Mouse (Mus musculus): ENCODE results near the gene Zfp423. TPM values are rescaled to one million over a fixed set of nuclear protein-coding genes. Genes with fewer than 3 reads are reported as not detected.

Gene Zfp423
- polyA plus RNA-seq, 1 experiment from 2014 or later, result 24.8 TPM

- H3K27ac ChIP-seq (replicated peaks), result no peak overlapping the region
- no peak overlapping the region for H3K4me3 ChIP-seq
- WGBS, result 86% methylated on average over 14 of the region's 14 CpGs
- DNase-seq (ENCODE audit: low spot score), result no peak
- H3K27me3 ChIP-seq (ENCODE audit: low read depth, poor library complexity, severe bottlenecking), result no peaks in the 10 kb centered on the region
- peaks cover 26% of the 10 kb centered on the region for H3K4me1 ChIP-seq
- peaks cover 83% of the 10 kb centered on the region for H3K36me3 ChIP-seq
- H3K9me3 ChIP-seq (replicated peaks), result no peaks in the 10 kb centered on the region
Observed at GRCm38 (mm10) chr8:87772894-87773502, 186.4 kb downstream of the Zfp423 start.

- no peak overlapping the region for H3K27ac ChIP-seq (replicated peaks)
Observed at GRCm38 (mm10) chr8:87767882-87768281, 191.5 kb downstream of the Zfp423 start.

GRCm38 (mm10) chr8:87765276-87765675, 194.1 kb downstream of the Zfp423 start:
- peaks cover 27% of the 10 kb centered on the region for H3K36me3 ChIP-seq
- H3K27me3 ChIP-seq (ENCODE audit: low read depth, poor library complexity, severe bottlenecking), result no peaks in the 10 kb centered on the region
- H3K9me3 ChIP-seq (replicated peaks), result no peaks in the 10 kb centered on the region
- WGBS, result 86% methylated on average over 3 of the region's 3 CpGs
- DNase-seq (ENCODE audit: low spot score), result no peak
- no peak overlapping the region for H3K4me3 ChIP-seq
- peaks cover 15% of the 10 kb centered on the region for H3K4me1 ChIP-seq
- no peak overlapping the region for H3K27ac ChIP-seq (replicated peaks)

More at GRCm38 (mm10) chr8:87767882-87768281, 191.5 kb downstream of the Zfp423 start:
- WGBS, result 89% methylated on average over 9 of the region's 9 CpGs
- DNase-seq (ENCODE audit: low spot score), result no peak
- H3K36me3 ChIP-seq, result peaks cover 53% of the 10 kb centered on the region
- H3K4me1 ChIP-seq, result peaks cover 15% of the 10 kb centered on the region
- no peaks in the 10 kb centered on the region for H3K9me3 ChIP-seq (replicated peaks)
- H3K27me3 ChIP-seq (ENCODE audit: low read depth, poor library complexity, severe bottlenecking), result no peaks in the 10 kb centered on the region
- H3K4me3 ChIP-seq, result no peak overlapping the region

GRCm38 (mm10) chr8:87758750-87759149, 200.6 kb downstream of the Zfp423 start:
- 67% methylated on average over 8 of the region's 8 CpGs for WGBS
- Histone ChIP-seq H3K4me3 (no peak overlapping the region), H3K9me3 (replicated peaks) (no peaks in the 10 kb centered on the region), H3K27ac (replicated peaks) (peak overlapping the region; percentile 64; the same call in 1 of the 2 replicates), H3K4me1 (peaks cover 29% of the 10 kb centered on the region), H3K27me3 (ENCODE audit: low read depth, poor library complexity, severe bottlenecking) (no peaks in the 10 kb centered on the region), H3K36me3 (peaks cover 18% of the 10 kb centered on the region)
- DNase-seq (ENCODE audit: low spot score), result no peak

DNA sequence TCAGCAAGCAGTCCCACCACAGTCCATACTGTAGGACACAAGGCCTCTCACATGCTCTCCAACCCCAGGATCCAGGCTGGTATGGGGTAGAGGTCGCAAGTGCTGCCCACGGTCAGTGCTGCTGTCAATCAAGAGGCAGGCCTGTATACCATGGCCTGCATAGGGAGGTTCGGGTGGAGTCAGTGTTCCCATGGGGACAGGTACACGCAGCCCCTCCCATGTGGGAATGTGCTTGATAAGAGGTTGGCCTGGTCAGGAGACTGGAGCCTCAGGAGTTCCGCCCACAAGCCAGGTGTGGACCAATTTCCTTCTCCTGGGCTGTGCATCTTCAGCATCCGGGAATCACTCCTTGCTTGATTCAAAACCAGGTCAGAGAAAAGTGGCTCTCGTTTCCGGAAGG, 204.5 kb downstream of the Zfp423 start:
- no peaks in the 10 kb centered on the region for H3K27me3 ChIP-seq (ENCODE audit: low read depth, poor library complexity, severe bottlenecking)
- H3K9me3 ChIP-seq (replicated peaks), result no peaks in the 10 kb centered on the region
- peaks cover 18% of the 10 kb centered on the region for H3K36me3 ChIP-seq
- no peak overlapping the region for H3K4me3 ChIP-seq
- WGBS, result 88% methylated on average over 8 of the region's 8 CpGs
- H3K4me1 ChIP-seq, result peaks cover 50% of the 10 kb centered on the region
- no peak overlapping the region for H3K27ac ChIP-seq (replicated peaks)
- DNase-seq (ENCODE audit: low spot score), result no peak

- Histone ChIP-seq H3K9me3 (replicated peaks) (no peaks in the 10 kb centered on the region), H3K4me1 (peaks cover 44% of the 10 kb centered on the region), H3K27me3 (ENCODE audit: low read depth, poor library complexity, severe bottlenecking) (no peaks in the 10 kb centered on the region), H3K36me3 (peaks cover 18% of the 10 kb centered on the region), H3K27ac (replicated peaks) (no peak overlapping the region), H3K4me3 (no peak overlapping the region)
- WGBS, result 73% methylated on average over 2 of the region's 2 CpGs
- DNase-seq (ENCODE audit: low spot score), result no peak
Observed at GRCm38 (mm10) chr8:87753636-87754035, 205.8 kb downstream of the Zfp423 start.

GRCm38 (mm10) chr8:87753148-87753547, 206.2 kb downstream of the Zfp423 start:
- Histone ChIP-seq H3K27me3 (ENCODE audit: low read depth, poor library complexity, severe bottlenecking) (no peaks in the 10 kb centered on the region), H3K4me1 (peaks cover 41% of the 10 kb centered on the region), H3K4me3 (no peak overlapping the region), H3K9me3 (replicated peaks) (no peaks in the 10 kb centered on the region), H3K27ac (replicated peaks) (no peak overlapping the region), H3K36me3 (peaks cover 18% of the 10 kb centered on the region)
- 79% methylated on average over 8 of the region's 8 CpGs for WGBS
- no peak for DNase-seq (ENCODE audit: low spot score)

- H3K9me3 ChIP-seq (replicated peaks), result no peaks in the 10 kb centered on the region
- WGBS, result 92% methylated on average over 13 of the region's 13 CpGs
- no peak for DNase-seq (ENCODE audit: low spot score)
- 0 out of 2 replicates have a peak overlapping the region, but pooled peaks have one; percentile 14 for H3K27ac ChIP-seq (replicated peaks)
- H3K4me3 ChIP-seq, result no peak overlapping the region
- H3K36me3 ChIP-seq, result peaks cover 14% of the 10 kb centered on the region
- no peaks in the 10 kb centered on the region for H3K27me3 ChIP-seq (ENCODE audit: low read depth, poor library complexity, severe bottlenecking)
- H3K4me1 ChIP-seq, result peaks cover 41% of the 10 kb centered on the region
Observed at GRCm38 (mm10) chr8:87752710-87753109, 206.7 kb downstream of the Zfp423 start.

GRCm38 (mm10) chr8:87747582-87747981, 211.8 kb downstream of the Zfp423 start:
- 14% methylated on average over 8 of the region's 8 CpGs for WGBS
- Histone ChIP-seq H3K4me1 (peaks cover 64% of the 10 kb centered on the region), H3K4me3 (no peak overlapping the region), H3K36me3 (peaks cover 12% of the 10 kb centered on the region; the same call in 1 of the 2 replicates), H3K27me3 (ENCODE audit: low read depth, poor library complexity, severe bottlenecking) (no peaks in the 10 kb centered on the region), H3K27ac (replicated peaks) (peak overlapping the region; percentile 84), H3K9me3 (replicated peaks) (no peaks in the 10 kb centered on the region)
- peak; percentile 48 for DNase-seq (ENCODE audit: low spot score)

DNA sequence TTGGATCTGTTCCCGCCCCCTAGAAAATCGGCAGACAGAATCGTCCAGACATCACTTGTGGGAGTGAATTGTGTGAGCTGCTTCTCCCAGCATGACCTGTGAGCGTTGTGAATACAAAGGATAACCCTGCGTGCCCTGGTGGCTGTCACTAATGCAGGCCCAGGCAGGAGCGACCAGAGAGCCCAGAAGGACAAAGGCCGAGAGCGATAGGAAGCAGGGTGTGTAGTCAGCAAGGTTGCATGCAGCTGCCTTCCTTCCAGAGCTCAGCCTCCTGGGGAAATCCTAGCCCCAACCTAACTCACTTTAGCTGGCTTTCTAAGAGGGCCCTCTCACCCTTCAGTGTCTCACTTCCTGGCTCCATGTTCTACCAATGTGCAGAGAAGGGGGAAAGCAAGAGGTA, 212.3 kb downstream of the Zfp423 start:
- no peak overlapping the region for H3K4me3 ChIP-seq
- DNase-seq (ENCODE audit: low spot score), result peak; percentile 57
- no peaks in the 10 kb centered on the region for H3K27me3 ChIP-seq (ENCODE audit: low read depth, poor library complexity, severe bottlenecking)
- H3K27ac ChIP-seq (replicated peaks), result peak overlapping the region; percentile 84
- 17% methylated on average over 8 of the region's 8 CpGs for WGBS
- H3K4me1 ChIP-seq, result peaks cover 64% of the 10 kb centered on the region
- peaks cover 14% of the 10 kb centered on the region; the same call in 1 of the 2 replicates for H3K36me3 ChIP-seq
- H3K9me3 ChIP-seq (replicated peaks), result no peaks in the 10 kb centered on the region

DNA sequence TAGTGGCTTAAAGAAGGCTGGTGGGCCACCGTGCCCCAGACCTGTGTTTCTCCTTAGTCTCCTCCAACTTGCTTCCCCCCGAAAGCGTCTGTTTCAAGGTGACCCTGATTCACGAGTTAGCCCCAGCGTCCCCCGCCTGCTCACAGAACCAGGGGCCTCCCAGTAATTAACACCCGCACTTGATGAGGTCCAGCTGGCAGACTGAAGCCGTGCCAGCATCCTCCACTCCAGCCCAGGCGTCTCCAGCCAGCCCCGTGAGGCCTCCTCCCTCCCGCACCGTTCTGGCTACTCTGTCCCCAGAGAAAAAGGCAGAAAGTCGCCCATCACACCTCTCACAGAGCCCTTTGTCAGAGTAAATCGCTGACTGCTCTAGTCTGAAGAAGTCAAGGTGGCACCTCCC, 213.3 kb downstream of the Zfp423 start:
- H3K36me3 ChIP-seq, result peaks cover 16% of the 10 kb centered on the region; the same call in 1 of the 2 replicates
- no peak for DNase-seq (ENCODE audit: low spot score)
- no peaks in the 10 kb centered on the region for H3K27me3 ChIP-seq (ENCODE audit: low read depth, poor library complexity, severe bottlenecking)
- peaks cover 59% of the 10 kb centered on the region for H3K4me1 ChIP-seq
- peak overlapping the region; percentile 77 for H3K27ac ChIP-seq (replicated peaks)
- H3K4me3 ChIP-seq, result no peak overlapping the region
- 72% methylated on average over 14 of the region's 14 CpGs for WGBS
- no peaks in the 10 kb centered on the region for H3K9me3 ChIP-seq (replicated peaks)

- peaks cover 16% of the 10 kb centered on the region; the same call in 1 of the 2 replicates for H3K36me3 ChIP-seq
- DNase-seq (ENCODE audit: low spot score), result no peak
- no peaks in the 10 kb centered on the region for H3K27me3 ChIP-seq (ENCODE audit: low read depth, poor library complexity, severe bottlenecking)
- whole genome bisulfite sequencing, result 88% methylated on average over 20 of the region's 20 CpGs
- H3K4me1 ChIP-seq, result peaks cover 63% of the 10 kb centered on the region
- H3K27ac ChIP-seq (replicated peaks), result peak overlapping the region; percentile 77; the same call in 1 of the 2 replicates
- no peaks in the 10 kb centered on the region for H3K9me3 ChIP-seq (replicated peaks)
- H3K4me3 ChIP-seq, result no peak overlapping the region
Observed at GRCm38 (mm10) chr8:87745125-87745698, 214.2 kb downstream of the Zfp423 start.

- peaks cover 16% of the 10 kb centered on the region; the same call in 1 of the 2 replicates for H3K36me3 ChIP-seq
- DNase-seq (ENCODE audit: low spot score), result no peak
- H3K4me1 ChIP-seq, result peaks cover 63% of the 10 kb centered on the region
- H3K27me3 ChIP-seq (ENCODE audit: low read depth, poor library complexity, severe bottlenecking), result no peaks in the 10 kb centered on the region
- H3K9me3 ChIP-seq (replicated peaks), result no peaks in the 10 kb centered on the region
- H3K4me3 ChIP-seq, result no peak overlapping the region
- peak overlapping the region; percentile 43; the same call in 1 of the 2 replicates for H3K27ac ChIP-seq (replicated peaks)
- 93% methylated on average over 6 of the region's 6 CpGs for whole genome bisulfite sequencing
Observed at GRCm38 (mm10) chr8:87744556-87744955, 214.8 kb downstream of the Zfp423 start.
